Mouse (Mus musculus) limb, embryonic 13.5 days (tissue): ENCODE measurements around the gene Hdhd5. TPM values are rescaled to one million over a fixed set of nuclear protein-coding genes. Genes with fewer than 3 reads are reported as not detected.

ENCODE experiments used
- ATAC-seq: fragments of 200-750 bp; cut with Nextera tagmentation; 2 replicates; pipeline ENCODE4 v1.8.0; 2017; ENCODE audit warnings: low read depth, moderate number of reproducible peaks, moderate TSS enrichment; ENCODE audit not compliant: low FRiP score
- H3K27ac ChIP-seq: fragments of 300-500 bp; sonication (generic); 2 replicates; pipeline ENCODE4 v1.5.1; 2015; ENCODE audit warnings: inconsistent platforms, mild to moderate bottlenecking, moderate library complexity
- H3K27me3 ChIP-seq: fragments of 300-500 bp; sonication (generic); 2 replicates; pipeline ENCODE4 v1.6.1; 2015; ENCODE audit warnings: mild to moderate bottlenecking, inconsistent platforms
- H3K36me3 ChIP-seq: fragments of 300-500 bp; sonication (generic); 2 replicates; pipeline ENCODE4 v1.6.1; 2015; ENCODE audit warnings: inconsistent platforms, mild to moderate bottlenecking, moderate library complexity
- H3K4me1 ChIP-seq: fragments of 300-500 bp; sonication (generic); 2 replicates; pipeline ENCODE4 v1.6.1; 2015; ENCODE audit warnings: inconsistent platforms
- H3K4me2 ChIP-seq: fragments of 300-500 bp; sonication (generic); replicated peaks from 2 replicates; pipeline ENCODE4 v1.6.1; 2015; ENCODE audit warnings: inconsistent platforms, mild to moderate bottlenecking, moderate library complexity
- H3K4me3 ChIP-seq: fragments of 300-500 bp; sonication (generic); 2 replicates; pipeline ENCODE4 v1.5.1; 2015; ENCODE audit warnings: moderate library complexity, mild to moderate bottlenecking, inconsistent platforms
- H3K9ac ChIP-seq: fragments of 300-500 bp; sonication (generic); 2 replicates; pipeline ENCODE4 v1.6.1; 2015; ENCODE audit warnings: mild to moderate bottlenecking, inconsistent platforms
- H3K9me3 ChIP-seq: fragments of 300-500 bp; sonication (generic); 2 replicates; pipeline ENCODE4 v1.6.1; 2016; ENCODE audit warnings: inconsistent platforms
- WGBS: fragments of 180-500 bp; shearing (Covaris S2); methylation state at CpG from one replicate; pipeline ENCODE4 v1.1.7; 2015; 5-methylcytosine and 5-hydroxymethylcytosine counted together
- polyA plus RNA-seq: library from polyadenylated mRNA; unstranded; fragments of >200 nt; fragmentation: Nextera tagmentation; extraction: Ambion mirVana; gene quantifications from 2 replicates; pipeline ENCODE4 v1.2.1, GENCODE M21; 2015

Hdhd5 gene
- polyA plus RNA-seq = 18.6 and 20.3 TPM in 2 replicates

DNA sequence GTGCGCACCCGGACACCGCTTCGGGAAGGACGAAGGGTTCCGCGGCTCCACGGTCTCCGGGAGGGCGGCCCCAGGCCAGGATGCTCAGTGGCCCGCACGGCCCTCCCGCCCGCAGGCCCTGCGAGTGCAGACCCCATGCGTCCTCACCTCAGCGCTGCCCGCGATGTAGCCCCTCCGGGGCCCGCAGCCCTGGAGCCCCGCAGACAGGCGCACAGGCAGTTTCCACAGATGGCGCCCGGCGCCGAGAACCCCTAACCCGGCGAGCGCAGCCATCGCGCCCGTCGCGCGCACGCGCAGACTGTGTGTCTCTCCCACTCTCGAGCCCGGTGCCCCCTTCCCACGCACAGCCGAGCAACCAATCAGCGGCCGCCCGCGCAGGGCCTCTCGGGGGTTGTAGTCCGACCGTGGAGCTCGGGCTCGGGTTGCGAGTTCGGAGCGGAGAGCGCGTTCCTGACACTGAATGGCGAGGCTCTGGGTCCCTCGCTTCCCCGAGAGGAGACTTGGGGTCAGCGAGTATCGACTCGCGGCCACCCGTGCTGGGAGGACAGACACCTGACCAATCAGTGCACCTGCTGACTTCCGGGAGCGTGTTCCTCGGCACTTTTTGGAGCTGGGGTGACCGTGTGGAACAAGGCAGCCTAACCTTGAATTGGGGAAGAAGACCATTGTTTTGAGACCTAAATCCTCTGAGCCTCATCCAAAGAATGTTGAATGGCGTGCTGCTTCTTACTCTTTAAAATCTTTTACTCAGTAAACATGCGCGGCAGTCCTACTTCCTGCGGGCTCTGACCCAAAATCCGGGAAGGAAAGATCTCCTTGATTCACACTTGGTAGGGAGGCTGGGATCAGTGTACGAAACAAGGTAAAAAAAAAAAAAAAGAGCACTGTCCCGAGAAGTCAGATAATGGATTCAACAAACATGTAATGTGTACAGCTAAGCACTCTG, at the start of gene Hdhd5:
Gene Hdhd5, minus strand, starts transcription at position 300 of the 946 bp plus-strand sequence.
- Histone ChIP-seq H3K27ac (peak within 1 kb of the TSS; percentile 39; the same call in 1 of the 2 replicates), H3K27me3 (no peaks in the 10 kb centered on the region; the same call in 1 of the 2 replicates), H3K36me3 (no peaks in the 10 kb centered on the region), H3K4me1 (peaks cover 29% of the 10 kb centered on the region), H3K9ac (peak within 1 kb of the TSS; percentile 87), H3K4me2 (peak within 1 kb of the TSS; percentile 78), H3K9me3 (no peaks in the 10 kb centered on the region), H3K4me3 (peak within 1 kb of the TSS; percentile 92)
- under 1% methylated on average over 73 of the region's 75 CpGs for WGBS
- ATAC-seq = peak; percentile 99

DNA sequence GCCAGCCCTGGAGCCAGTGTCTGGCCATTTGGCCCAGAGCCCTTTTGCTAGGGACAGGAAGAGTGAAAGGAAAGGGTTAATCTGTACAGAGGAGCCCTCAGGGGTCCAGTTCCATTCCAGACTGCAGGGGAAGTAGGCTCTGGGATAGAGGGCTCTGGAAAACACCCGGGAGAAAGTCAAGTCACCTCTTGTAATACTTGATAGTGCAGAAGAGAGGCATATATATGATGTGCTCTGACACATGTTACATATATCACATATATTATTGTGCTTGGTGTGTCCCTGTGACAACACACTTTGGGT, 49.5 kb upstream of the Hdhd5 start:
- whole genome bisulfite sequencing = 0% methylated on average over 1 of the region's 1 CpGs
- ATAC-seq = peak; percentile 35
- Histone ChIP-seq H3K36me3 (no peaks in the 10 kb centered on the region), H3K9ac (peak overlapping the region; percentile 53; the same call in 1 of the 2 replicates), H3K4me3 (peak overlapping the region; percentile 46), H3K27ac (peak overlapping the region; percentile 55; the same call in 1 of the 2 replicates), H3K4me2 (peak overlapping the region; percentile 83), H3K4me1 (peaks cover 32% of the 10 kb centered on the region), H3K9me3 (no peaks in the 10 kb centered on the region), H3K27me3 (no peaks in the 10 kb centered on the region)

DNA sequence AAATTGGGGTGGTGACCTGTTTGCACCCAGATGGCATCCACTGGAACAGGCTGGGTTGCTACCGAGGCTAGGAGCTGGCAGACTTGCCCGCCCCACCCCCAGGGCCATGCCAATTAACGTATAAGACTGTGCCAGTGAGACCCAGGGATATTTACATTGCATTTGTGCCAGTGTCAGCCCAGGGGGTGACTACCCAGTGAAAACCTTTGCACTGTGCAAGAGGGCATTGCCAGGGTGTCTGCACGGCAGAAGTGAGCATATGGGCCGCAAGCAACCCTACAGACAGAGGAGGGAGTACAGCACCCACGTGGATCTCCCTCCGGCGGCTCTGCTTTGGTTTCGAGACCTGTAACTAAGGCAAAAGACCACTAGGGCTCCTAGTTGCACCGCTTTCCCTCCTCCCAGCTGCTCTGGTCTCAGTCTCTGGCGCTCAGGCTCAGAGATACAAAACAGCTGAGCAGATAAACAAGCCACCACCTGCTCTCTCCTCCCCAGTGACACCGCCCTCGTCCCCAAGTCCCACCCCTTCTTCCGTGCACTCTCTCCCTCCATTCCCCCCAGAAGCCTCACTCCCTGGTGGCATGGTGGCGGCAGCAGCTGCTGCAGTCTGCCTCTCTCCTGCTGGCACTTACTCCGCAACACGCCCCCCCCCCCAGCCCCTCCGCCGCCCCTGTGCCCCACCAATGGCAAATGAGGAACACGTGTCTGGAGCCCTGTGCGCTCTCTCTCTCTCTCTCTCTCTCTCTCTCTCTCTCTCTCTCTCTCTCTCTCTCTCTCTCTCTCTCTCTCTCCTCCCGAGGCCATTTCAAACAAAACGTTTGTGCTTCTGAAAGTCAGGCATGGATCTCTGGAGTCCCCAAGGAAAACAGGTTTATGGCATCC, 49.0 kb upstream of the Hdhd5 start:
- Histone ChIP-seq H3K4me3 (peak overlapping the region; percentile 46), H3K9ac (peak overlapping the region; percentile 61), H3K27me3 (no peaks in the 10 kb centered on the region), H3K4me1 (peaks cover 26% of the 10 kb centered on the region), H3K4me2 (peak overlapping the region; percentile 83), H3K36me3 (no peaks in the 10 kb centered on the region), H3K9me3 (no peaks in the 10 kb centered on the region), H3K27ac (peak overlapping the region; percentile 55; the same call in 1 of the 2 replicates)
- ATAC-seq = peak; percentile 89
- WGBS = 0% methylated on average over 22 of the region's 23 CpGs

DNA sequence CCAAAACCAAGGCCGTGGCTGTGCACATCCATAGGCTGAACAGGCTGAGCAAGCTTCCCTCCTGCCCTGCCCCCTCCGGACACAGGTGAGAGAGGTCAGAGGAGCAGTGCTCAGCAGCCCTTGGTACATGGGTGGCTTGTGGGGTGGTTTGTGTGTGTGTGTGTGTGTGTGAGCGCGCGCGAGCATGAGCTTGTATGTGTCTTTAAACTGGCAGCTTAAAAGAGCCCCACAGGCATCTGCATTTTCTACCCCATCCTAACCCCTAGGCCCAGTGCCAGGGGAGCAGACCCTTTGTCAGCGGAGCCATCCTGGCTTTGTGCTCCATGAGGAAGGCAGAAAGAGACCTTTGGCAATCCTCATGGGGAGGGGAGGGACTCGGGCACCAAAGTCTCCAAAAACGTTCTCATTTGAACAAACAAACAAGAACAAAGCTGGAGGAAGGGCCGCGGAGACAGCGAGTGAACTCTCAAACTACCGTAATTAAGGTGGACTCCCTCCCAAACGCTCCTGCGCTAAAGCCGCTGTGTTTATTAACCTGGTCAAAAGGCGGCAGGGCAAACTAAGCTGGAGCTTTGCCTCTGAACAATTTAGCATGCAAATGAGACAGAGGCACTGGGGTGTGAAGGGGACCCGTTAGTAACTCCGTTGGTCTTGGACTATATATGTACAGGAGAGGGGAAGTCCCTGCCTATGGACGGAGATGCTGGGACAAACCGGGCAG, 48.2 kb upstream of the Hdhd5 start:
- Histone ChIP-seq H3K9ac (peak overlapping the region; percentile 61), H3K27me3 (no peaks in the 10 kb centered on the region), H3K27ac (0 out of 2 replicates have a peak overlapping the region, but pooled peaks have one; percentile 55), H3K4me2 (peak overlapping the region; percentile 83), H3K4me3 (peak overlapping the region; percentile 46), H3K9me3 (no peaks in the 10 kb centered on the region), H3K36me3 (no peaks in the 10 kb centered on the region), H3K4me1 (peaks cover 25% of the 10 kb centered on the region)
- ATAC-seq = no peak; the same call in 1 of the 2 replicates
- WGBS = 3% methylated on average over 21 of the region's 21 CpGs

DNA sequence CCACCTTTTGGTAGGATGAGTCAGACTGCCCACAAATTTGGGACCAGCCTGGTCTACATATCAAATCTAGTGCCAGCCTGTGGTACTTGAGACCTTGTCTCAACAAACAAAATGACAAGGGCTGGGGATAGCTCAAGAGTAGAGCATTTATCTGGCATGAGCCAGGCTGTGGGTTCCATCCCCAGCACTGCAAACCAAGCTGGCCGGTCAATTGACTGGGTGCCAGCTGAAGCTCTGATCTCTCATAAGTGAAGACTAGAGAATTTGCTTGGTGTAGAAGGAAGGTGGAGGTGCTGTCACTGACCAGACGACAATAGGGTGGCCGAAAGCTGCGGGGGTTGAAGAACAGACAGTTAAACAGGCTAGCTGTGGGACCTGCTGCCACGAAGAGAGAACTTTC, 47.4 kb upstream of the Hdhd5 start:
- H3K27me3 ChIP-seq = no peaks in the 10 kb centered on the region
- H3K36me3 ChIP-seq = no peaks in the 10 kb centered on the region
- H3K9ac ChIP-seq = no peak overlapping the region
- H3K4me3 ChIP-seq = 0 out of 2 replicates have a peak overlapping the region, but pooled peaks have one; percentile 46
- H3K9me3 ChIP-seq = no peaks in the 10 kb centered on the region
- WGBS = 48% methylated on average over 5 of the region's 5 CpGs
- H3K27ac ChIP-seq = no peak overlapping the region
- ATAC-seq = no peak
- peaks cover 25% of the 10 kb centered on the region for H3K4me1 ChIP-seq
- H3K4me2 ChIP-seq = no peak overlapping the region

DNA sequence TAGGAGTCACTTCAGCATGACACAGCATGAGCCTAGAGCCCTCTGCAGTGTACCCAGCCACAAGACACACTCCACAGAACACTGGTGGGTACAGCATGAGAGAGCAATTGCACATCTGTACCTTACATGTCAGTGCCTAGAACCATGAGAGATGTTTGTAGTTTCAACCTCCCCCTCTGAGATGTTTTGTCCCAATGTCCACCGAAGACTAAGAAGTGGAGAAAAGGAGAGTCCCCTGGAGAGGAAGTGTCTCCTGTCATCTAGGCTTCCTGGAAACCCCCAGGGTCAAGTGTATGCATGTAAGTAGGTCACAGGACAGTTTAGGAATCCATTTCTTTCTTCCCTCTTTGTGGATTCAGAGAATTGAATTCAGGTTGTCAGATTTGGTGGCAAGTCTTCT, 41.3 kb upstream of the Hdhd5 start:
- ATAC-seq = no peak
- Histone ChIP-seq H3K27ac (no peak overlapping the region), H3K36me3 (no peaks in the 10 kb centered on the region), H3K4me2 (no peak overlapping the region), H3K9me3 (no peaks in the 10 kb centered on the region), H3K4me1 (no peaks in the 10 kb centered on the region), H3K27me3 (no peaks in the 10 kb centered on the region), H3K4me3 (no peak overlapping the region), H3K9ac (no peak overlapping the region)
- WGBS = 76% methylated on average over 1 of the region's 1 CpGs

DNA sequence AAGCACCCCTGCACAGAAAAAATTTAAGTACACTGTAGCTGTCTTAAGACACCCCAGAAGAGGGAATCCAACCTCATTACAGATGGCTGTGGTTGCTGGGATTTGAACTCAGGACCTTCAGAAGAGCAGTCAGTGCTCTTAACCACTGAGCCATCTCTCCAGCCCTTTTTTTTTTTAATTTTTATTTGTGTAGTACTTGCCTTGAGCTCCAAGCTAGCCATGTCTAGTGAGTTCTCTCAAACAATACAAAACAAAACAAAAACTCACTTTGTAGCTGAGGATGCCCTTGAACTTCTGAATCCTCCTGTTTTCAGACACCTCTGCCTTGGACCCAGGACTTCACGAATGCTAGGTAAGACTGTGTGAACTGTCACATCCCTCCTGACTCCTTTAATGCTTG, 37.1 kb upstream of the Hdhd5 start:
- no peak overlapping the region for H3K4me3 ChIP-seq

DNA sequence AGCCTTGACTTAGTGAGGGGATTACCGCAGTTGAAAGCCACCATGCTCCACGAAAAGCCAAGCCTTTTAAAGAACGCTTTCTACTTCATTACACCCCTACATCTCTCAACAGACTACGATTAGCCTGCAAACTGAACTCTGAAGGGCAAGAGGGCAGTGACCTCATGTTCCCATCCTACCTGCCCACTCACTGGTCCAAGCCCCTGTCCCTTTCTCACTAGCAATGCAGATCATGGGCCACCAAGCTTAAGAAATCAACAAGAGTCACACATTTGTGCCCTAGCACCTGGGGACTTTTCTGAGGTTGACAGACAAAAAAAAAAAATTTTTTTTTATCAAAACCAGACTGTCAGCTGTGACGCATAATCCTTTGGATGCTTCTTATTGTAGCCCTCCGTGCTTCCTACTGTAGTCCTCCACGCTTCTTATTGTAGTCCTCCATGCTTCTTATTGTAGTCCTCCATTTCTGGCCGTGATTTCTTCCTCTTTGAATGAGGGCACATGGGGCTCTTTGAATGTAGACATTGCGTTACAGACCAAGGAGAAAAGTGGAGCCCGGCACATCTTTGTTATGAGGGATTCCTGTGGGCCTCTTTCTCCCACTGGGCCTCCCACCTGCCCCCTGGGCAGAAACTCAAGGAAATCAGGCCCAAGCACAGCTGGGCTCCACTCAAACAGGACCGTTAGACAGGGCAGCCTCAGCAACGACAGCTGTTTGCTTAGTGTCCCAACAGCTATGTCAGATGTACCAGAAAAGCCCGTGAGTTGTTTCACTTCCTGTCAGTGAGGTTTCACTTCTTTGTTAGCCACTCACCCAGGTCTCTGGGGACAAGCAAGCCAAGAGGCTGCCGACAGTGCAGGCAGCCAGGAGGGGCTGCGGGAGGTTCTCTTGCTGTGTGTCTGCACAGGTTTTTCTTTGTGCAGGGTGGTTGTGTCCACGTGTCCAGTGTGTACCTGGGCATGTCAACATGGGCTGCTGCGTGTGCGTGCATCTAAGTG, 36.1 kb upstream of the Hdhd5 start:
- WGBS = 70% methylated on average over 18 of the region's 18 CpGs
- H3K27ac ChIP-seq = no peak overlapping the region

More for the DNA sequence above, 37.1 kb upstream of the Hdhd5 start:
- ATAC-seq = no peak
- Histone ChIP-seq H3K4me2 (no peak overlapping the region), H3K9me3 (no peaks in the 10 kb centered on the region), H3K36me3 (no peaks in the 10 kb centered on the region), H3K9ac (no peak overlapping the region), H3K27me3 (no peaks in the 10 kb centered on the region), H3K4me1 (no peaks in the 10 kb centered on the region), H3K27ac (no peak overlapping the region)
- 67% methylated on average over 1 of the region's 1 CpGs for WGBS

GRCm38 (mm10) chr6:120556641-120557040, 25.5 kb upstream of the Hdhd5 start:
- no peaks in the 10 kb centered on the region for H3K27me3 ChIP-seq
- H3K4me2 ChIP-seq = no peak overlapping the region
- 85% methylated on average over 8 of the region's 8 CpGs for WGBS
- H3K9ac ChIP-seq = no peak overlapping the region
- H3K9me3 ChIP-seq = no peaks in the 10 kb centered on the region
- no peak overlapping the region for H3K27ac ChIP-seq
- ATAC-seq = no peak
- no peak overlapping the region for H3K4me3 ChIP-seq
- H3K4me1 ChIP-seq = no peaks in the 10 kb centered on the region
- no peaks in the 10 kb centered on the region for H3K36me3 ChIP-seq

More for the DNA sequence above, 36.1 kb upstream of the Hdhd5 start:
- no peaks in the 10 kb centered on the region for H3K36me3 ChIP-seq
- H3K9ac ChIP-seq = no peak overlapping the region
- no peaks in the 10 kb centered on the region for H3K9me3 ChIP-seq
- H3K4me2 ChIP-seq = no peak overlapping the region
- ATAC-seq = no peak
- H3K27me3 ChIP-seq = no peaks in the 10 kb centered on the region
- H3K4me3 ChIP-seq = no peak overlapping the region
- no peaks in the 10 kb centered on the region for H3K4me1 ChIP-seq

DNA sequence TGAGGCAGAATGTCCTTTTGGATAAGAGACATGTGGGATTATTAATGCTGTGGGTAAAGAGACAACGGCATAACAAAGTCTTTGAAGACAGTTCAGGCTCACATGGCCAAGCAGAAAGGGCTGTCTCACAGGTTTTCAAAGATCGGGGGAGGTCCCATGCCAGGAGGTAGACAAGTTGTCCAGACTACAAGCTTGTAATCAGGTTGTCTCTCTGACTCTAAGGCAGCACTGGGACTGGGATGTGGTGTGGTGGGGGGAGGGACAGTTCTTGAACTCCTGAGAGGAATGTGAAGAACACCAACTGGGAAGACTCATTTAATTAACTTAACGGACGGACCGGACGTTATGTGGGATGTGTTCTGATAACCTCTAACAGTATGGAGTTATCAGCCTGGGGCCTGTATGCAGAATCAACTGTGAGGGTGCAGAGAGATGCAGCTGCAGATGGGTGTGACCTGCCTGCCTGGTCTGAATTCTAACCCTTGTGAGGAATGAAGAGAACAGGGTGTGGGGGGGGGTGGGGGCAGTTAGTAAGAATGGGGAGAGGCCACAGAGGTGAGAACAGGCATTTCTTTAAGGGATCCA, 25.0 kb upstream of the Hdhd5 start:
- WGBS = 86% methylated on average over 6 of the region's 6 CpGs
- Histone ChIP-seq H3K4me2 (no peak overlapping the region), H3K27me3 (no peaks in the 10 kb centered on the region), H3K36me3 (no peaks in the 10 kb centered on the region), H3K9ac (no peak overlapping the region), H3K9me3 (no peaks in the 10 kb centered on the region), H3K4me3 (no peak overlapping the region), H3K4me1 (no peaks in the 10 kb centered on the region), H3K27ac (no peak overlapping the region)
- ATAC-seq = no peak
